Mouse (Mus musculus): ENCODE measurements at regions not wholly inside any gene's neighbourhood (a gene's known extent, or its start where the extent isn't known, plus 50 kb on each side); places are given as distances from the start of the nearest gene placed in this dataset.
"Not testable (repeated sequence)": the region's sequence is repeated elsewhere in the genome, so short reads cannot be mapped to it uniquely, and the experiment has no call there.

DNA sequence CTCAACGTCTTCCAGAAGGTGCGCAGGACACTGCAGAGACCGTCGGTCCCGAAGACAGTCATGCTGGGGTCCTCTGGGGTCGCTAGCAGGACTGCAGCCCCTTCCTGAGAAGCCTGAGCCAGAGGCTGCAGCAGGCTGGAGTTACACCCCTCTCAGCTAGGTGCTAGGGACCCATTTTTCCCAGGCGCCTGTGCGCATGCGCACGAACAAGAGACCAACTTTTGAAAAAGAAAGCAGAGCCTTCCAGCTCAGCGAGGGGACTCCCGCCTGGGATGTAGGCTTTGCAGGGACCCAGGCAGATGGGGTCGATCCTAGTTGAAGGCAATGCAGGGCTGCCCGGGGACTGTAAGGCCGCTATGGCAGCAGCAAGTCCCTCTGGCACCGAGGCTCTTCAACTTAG is 104.7 kb upstream of the Atg7 start:
- intact Hi-C loops (cut with DNase I); DNase-seq: not testable (repeated sequence)

DNA sequence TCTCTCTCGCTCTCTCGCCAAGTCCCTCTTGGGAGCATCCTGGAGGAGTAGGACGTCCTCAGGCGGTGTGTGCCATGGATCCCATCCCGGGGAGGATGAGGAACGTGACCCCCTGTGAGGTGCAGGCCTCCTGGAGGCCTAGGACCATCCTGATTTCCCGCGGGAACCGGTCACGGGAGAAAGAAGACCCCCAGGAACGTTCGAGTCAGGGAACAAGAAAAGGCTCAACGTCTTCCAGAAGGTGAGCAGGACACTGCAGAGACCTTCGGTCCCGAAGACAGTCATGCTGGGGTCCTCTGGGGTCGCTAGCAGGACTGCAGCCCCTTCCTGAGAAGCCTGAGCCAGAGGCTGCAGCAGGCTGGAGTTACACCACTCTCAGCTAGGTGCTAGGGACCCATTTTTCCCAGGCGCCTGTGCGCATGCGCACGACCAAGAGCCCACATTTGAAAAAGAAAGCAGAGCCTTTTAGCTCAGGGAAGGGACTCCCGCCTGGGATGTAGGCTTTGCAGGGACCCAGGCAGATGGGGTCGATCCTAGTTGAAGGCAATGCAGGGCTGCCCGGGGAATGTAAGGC is 92.7 kb upstream of the Atg7 start:
- intact Hi-C loops (cut with DNase I), result not testable (repeated sequence)
- peak in 1 of 2 experiments; percentile 7 for DNase-seq

GRCm38 (mm10) chr6:114553072-114553471 is 89.8 kb upstream of the Atg7 start:
- DNase-seq; intact Hi-C loops (cut with DNase I): not testable (repeated sequence)

DNA sequence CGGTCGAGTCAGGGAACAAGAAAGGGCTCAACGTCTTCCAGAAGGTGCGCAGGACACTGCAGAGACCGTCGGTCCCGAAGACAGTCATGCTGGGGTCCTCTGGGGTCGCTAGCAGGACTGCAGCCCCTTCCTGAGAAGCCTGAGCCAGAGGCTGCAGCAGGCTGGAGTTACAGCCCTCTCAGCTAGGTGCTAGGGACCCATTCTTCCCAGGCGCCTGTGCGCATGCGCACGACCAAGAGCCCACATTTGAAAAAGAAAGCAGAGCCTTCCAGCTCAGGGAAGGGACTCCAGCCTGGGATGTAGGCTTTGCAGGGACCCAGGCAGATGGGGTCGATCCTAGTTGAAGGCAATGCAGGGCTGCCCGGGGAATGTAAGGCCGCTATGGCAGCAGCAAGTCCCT is 87.7 kb upstream of the Atg7 start:
- intact Hi-C loops (cut with DNase I); DNase-seq: not testable (repeated sequence)

- intact Hi-C loops (cut with DNase I), result not testable (repeated sequence)
- DNase-seq, result peak; percentile 9 to 27
These were observed 65.6 kb upstream of the Atg7 start for GRCm38 (mm10) chr6:114577319-114577718.

All from gastrocnemius, postnatal 36 days (tissue).